Mouse (Mus musculus) gonadal fat pad, adult 2 months (tissue): Measurements from ENCODE around the gene Ehmt1. TPM values are rescaled to one million over a fixed set of nuclear protein-coding genes. Genes with fewer than 3 reads are reported as not detected.

Experiments used
- DNase-seq: peaks from one replicate; pipeline ENCODE4 v3.0.0-alpha.2; 2012; ENCODE audit warnings: low read depth
- polyA plus RNA-seq: library from polyadenylated mRNA; depleted of rRNA; stranded (reverse); fragments of >200 nt; gene quantifications from 2 replicates; pipeline ENCODE4 v1.2.3, GENCODE M21; 2012

The Ehmt1 gene
- polyA plus RNA-seq, 1 experiment, result 55.9 TPM

- DNase-seq, result no peak
Observed at GRCm38 (mm10) chr2:24912189-24912588, 7.2 kb downstream of the Ehmt1 start.

DNA sequence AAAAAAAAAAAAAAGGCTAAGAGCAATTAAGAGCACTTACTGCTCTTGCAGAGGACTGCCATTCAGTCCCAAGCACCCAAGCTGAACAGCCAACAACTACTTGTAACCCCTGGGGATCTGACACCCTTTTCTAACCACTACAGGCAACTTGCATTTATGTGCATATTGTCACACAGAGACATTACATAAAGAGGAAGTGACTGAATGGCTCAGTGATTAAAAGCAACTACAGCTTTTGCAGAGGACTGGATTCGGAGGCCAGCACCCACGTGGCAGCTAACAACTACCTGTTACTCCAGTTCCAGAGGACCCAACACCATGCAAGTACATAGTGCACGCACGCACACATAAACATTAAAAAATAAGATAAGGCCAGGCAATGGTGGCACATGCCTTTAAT is 8.9 kb downstream of the Ehmt1 start:
- no peak for DNase-seq

- no peak for DNase-seq
Observed at GRCm38 (mm10) chr2:24905653-24906155, 13.7 kb downstream of the Ehmt1 start.

DNA sequence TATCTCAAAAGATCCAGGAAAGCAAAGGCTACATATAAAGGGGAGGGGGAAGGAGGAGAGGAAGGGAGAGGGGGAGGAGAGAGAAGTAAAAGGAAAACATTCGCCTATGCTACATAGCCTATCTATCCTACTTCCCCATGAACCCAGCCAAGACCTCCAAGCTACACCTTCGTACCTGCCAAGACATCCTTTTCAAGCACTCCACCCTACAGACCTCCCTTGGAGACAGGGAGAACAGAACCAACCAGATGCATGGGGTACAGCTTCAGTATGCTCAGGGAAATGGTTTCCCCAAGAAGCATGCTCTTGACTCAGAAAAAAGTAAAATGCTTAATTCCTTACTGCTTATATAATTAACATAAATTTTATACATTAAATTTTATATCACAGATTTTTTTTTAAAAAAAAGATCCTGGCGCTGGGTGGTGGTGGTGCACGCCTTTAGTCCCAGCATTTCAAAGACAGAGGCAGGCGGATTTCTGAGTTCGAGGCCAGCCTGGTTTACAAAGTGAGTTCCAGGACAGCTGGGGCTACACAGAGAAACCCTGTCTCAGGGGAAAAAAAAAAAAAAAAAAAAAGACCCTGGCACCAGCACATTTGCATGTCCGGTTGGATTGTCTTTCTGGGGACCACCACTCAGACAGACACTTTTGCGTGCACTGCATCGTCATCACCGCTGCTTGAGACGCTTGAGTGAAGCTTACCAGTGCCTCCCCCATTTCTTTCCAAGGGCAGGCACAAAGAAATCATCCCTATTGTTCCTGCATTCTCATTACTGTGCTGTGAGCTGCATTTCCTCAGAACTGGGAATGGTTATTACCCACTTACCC is 14.4 kb downstream of the Ehmt1 start:
- DNase-seq, result no peak

GRCm38 (mm10) chr2:24902999-24903398 is 16.4 kb downstream of the Ehmt1 start:
- DNase-seq, result no peak

DNA sequence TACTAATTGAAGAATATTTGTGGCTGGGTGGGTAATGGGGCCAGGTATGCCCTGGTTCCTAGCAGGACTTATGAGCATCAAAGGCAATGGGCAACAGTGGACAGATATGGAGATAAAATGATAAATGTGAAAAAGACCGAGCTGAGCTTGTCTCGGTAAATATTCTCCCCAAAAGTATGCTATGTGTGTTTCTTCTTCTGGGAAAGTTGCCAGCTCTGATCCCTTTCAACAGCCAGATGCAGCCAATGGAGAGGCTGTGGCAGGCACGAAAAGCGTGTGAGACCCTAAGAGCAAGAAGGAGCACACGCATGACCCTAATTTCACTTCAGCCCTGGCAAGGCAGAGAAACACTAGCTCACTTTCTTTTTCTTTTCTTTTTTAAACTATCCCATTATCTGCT is 18.4 kb downstream of the Ehmt1 start:
- no peak for DNase-seq

DNA sequence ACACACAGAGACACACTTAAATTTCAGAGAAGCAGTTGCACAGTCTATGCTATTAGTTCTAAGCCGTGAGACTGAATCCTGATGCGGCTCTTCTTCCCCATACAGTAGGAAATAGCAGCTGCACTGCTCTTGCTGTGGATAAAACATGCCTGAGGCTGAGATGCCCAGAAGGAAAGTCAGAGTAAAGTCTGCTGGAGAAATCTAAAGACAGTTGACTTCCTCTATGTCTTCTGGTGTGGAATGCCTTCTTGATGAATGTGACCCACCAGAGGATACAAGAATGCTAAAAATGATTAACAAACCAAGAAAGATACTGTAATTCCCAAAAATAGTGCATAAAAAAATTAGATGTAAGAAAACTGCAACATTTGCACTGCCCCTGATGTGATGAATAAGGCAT is 20.1 kb downstream of the Ehmt1 start:
- DNase-seq, result no peak

- DNase-seq, result no peak
Observed at GRCm38 (mm10) chr2:24896761-24897160, 22.7 kb downstream of the Ehmt1 start.

GRCm38 (mm10) chr2:24894211-24894610 is 25.2 kb downstream of the Ehmt1 start:
- DNase-seq, result no peak

- no peak for DNase-seq
Observed at GRCm38 (mm10) chr2:24892318-24892717, 27.1 kb downstream of the Ehmt1 start.

GRCm38 (mm10) chr2:24890541-24891447 is 28.6 kb downstream of the Ehmt1 start:
- no peak for DNase-seq

DNA sequence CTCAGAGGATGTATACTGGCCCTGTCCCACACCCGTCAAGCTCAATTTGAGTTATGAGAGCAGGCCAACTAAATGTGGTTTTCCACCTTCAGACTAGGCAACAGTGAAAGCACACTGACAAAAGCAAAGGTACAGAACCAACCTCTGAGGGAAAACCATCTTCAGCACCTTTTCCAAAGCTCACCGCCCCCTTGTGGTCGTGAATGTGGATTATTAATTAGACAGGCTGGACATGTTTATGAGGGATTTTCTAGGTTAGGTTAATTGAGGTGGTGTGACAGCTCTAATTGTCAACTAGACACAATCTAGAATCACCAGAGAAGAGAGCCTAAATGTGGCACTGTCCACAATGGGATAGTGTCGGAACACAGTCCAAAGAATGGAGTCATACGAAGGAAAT is 30.5 kb downstream of the Ehmt1 start:
- no peak for DNase-seq

GRCm38 (mm10) chr2:24880686-24881085 is 38.7 kb downstream of the Ehmt1 start:
- no peak for DNase-seq

- no peak for DNase-seq
Observed at GRCm38 (mm10) chr2:24870952-24871351, 48.5 kb downstream of the Ehmt1 start.

- no peak for DNase-seq
Observed at GRCm38 (mm10) chr2:24863010-24863409, 56.4 kb downstream of the Ehmt1 start.

DNA sequence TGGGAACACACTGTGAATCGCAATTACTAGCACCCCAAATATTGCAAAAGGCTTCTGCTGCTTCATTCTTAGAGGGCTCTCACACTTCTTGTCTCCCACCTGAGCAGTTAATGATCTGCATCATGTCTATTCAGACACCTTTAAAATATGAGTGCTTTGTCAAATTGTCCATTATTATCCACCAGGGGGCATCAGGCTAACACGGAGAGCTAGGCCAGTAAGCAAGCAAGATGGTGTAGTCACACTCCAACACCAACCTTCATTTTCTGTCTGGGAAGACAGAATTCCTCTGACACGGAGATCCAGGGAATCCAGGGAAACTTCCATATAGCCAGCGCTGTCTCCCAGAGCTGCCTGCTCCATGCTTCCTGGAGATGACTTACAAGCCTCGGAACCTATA is 67.0 kb downstream of the Ehmt1 start:
- DNase-seq, result no peak

GRCm38 (mm10) chr2:24846557-24846956 is 72.9 kb downstream of the Ehmt1 start:
- no peak for DNase-seq

GRCm38 (mm10) chr2:24845256-24845655 is 74.2 kb downstream of the Ehmt1 start:
- DNase-seq, result no peak

DNA sequence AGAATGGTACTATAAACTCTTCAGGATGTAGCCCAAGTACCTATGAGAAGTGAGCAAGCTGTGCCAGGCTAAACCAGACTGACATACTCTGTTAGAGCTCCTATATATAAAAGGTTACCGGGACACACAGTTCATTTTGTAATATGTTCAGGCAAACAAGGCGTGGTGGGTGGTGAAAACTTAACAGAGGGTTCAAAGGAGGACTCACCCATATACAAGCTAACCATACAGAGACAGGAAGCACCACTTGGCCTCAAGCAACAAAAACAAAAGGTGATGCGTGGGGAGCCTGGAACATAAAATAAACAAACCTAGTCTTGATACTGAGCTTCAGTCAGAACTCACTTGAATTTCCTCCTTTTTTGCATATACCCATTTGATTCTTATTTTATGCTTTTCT is 88.8 kb downstream of the Ehmt1 start:
- DNase-seq, result no peak

DNA sequence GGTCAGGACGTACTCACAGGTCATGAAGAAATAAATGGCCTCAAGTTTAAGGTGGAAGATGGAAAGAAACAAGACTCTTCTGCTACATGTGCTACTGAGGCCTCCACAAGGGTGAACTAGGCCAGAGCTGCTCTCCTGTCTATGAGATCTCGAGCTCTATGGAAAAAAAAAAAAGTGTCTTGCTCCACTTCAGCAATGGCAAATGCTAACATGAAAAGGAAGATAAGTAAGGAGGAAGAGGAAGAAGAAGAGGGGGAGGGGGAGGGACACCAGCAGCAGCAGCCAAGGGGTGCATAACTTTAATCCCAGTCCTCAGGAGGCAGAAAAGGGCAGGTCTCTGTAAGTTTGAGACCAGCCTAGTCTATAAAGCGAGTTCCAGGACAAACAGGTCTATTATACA is 109.7 kb downstream of the Ehmt1 start:
- no peak for DNase-seq

GRCm38 (mm10) chr2:24807691-24808090 is 111.7 kb downstream of the Ehmt1 start:
- DNase-seq, result no peak

GRCm38 (mm10) chr2:24807036-24807435 is 112.4 kb downstream of the Ehmt1 start:
- DNase-seq, result no peak

DNA sequence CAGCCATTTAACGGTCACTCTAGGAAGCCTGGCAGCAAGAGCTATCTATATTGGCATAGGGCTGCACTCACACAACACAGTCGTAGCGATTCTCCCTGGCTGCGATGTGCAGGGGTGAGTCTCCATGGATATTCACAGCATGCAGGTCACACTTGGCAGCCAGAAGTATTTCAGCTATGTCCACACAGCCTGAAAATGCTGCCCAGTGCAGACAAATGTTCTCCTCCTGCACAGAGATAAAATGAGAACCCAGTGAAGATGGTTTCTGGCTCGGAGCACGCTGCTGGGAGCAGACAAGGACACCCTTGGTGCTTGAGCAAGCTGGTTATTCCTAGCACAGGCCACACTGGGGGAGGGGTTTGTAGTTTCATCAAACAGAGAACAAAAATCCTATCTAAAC is 113.3 kb downstream of the Ehmt1 start:
- no peak for DNase-seq
